Mouse (Mus musculus) brown adipose tissue, adult 24 weeks (tissue): ENCODE results near the gene Tanc1. TPM values are rescaled to one million over a fixed set of nuclear protein-coding genes. Genes with fewer than 3 reads are reported as not detected.

ENCODE experiments used
- H3K27ac ChIP-seq: fragments of 200-500 bp; replicated peaks from 2 replicates; pipeline ENCODE4 v1.5.1; 2012; ENCODE audit warnings: low read depth, mild to moderate bottlenecking, low read length
- H3K4me1 ChIP-seq: fragments of 200-500 bp; 2 replicates; pipeline ENCODE4 v1.6.1; 2012; ENCODE audit warnings: low read length, mixed read lengths; ENCODE audit not compliant: control insufficient read depth, insufficient read depth, insufficient read length
- H3K4me3 ChIP-seq: fragments of 200-500 bp; 2 replicates; pipeline ENCODE4 v1.5.1; 2012; ENCODE audit warnings: low read depth, mild to moderate bottlenecking, low read length, moderate library complexity; ENCODE audit not compliant: insufficient read depth
- polyA plus RNA-seq: library from polyadenylated mRNA; stranded (reverse); fragments of >200 nt; gene quantifications from 2 replicates; pipeline ENCODE4 v1.2.4, GENCODE M21; 2012; ENCODE audit not compliant: missing spikeins, insufficient read depth, insufficient read length

Tanc1 gene
- polyA plus RNA-seq, 1 experiment = 9.7 TPM

DNA sequence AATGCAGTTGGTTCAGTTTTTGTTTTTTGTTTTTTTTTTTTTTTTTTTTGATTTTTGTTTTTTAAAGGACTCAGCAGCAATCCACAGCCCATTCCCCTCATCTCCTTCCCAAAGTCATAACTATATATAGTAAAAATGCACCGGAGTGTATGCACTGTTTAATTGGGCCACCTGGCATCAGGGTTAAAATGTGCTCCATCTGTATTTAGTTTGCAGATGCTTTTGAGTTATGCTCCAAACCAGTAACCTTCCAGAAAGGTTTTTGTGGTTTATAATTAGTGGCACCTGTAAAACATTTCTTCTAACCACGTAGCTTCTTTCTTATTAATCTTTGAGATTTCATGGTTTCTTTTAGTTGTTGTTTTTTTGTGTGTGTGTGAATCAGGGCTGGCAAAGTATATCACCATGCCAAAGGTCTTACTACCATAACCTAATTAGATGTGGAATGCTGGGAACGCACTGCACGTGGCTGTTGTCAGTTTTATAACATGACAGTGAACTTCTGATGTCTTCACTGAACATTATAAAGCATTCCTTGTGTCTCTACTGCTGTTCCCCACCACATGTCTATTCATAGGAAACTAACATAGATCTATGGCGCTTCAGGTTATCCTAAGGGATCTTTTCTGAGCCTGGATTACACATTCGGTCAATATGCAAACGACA lies 86.9 kb downstream of the Tanc1 start:
- Histone ChIP-seq H3K27ac (no peak overlapping the region), H3K4me1 (peaks cover 9% of the 10 kb centered on the region; the same call in 1 of the 2 replicates), H3K4me3 (no peak overlapping the region)

DNA sequence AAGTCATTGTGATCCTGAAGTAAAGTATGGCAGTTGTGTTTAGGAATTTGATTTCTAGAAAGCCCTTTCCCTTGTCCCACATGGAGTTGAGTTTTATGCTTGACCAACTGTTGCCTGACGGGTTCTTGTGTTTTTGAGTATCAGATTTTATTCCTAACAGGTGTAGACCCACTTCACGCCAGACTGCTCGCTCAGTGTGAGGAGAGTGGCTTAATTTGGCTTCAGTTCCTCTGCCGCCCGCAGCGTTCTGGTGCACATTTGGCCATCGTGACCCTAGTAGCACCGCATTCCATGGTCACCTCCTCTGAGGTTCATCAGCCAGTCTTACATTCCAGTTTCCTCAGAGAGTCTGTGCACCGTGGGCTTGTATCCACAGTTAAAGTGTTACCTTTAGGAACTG lies 88.1 kb downstream of the Tanc1 start:
- Histone ChIP-seq H3K4me3 (no peak overlapping the region), H3K4me1 (peaks cover 9% of the 10 kb centered on the region; the same call in 1 of the 2 replicates), H3K27ac (no peak overlapping the region)

DNA sequence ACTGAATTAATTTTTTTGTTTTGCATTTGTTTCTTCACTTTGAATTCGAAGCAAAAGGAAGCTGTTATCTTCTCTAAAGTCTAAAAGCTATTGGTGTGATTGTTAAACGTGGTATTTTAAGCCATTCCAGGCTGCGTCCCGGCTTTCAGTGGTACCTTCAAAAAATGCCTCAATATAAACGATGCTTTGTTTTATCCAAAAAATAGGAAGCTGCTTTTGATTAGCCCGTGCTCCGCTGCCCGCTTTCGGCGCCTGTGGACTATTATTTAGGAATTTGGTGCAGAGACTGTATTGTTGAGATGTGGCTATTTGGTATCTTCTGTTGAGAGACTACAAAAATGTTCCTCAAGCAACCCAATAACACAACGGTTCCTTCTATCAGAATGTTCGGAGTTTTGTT lies 93.4 kb downstream of the Tanc1 start:
- Histone ChIP-seq H3K4me3 (no peak overlapping the region), H3K27ac (no peak overlapping the region), H3K4me1 (peaks cover 13% of the 10 kb centered on the region)

DNA sequence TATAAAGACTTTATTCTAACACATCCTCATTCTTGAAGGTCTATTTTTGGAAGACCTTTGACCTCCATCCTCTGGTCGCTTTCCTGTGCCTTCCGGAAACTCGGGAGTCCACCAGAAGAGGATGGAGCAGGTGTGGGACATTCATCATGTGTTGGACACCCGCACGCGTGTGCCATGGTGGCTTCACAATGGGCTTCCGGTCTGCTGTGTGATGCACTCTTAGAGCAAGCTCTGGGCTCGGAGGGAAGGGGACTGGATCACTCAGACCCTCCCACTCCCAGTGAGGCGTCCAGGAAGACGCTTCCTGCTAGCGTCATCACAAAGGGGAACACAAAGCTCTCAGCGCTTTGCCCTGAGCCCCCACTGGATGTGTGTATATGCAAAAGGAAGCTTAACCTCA lies 95.0 kb downstream of the Tanc1 start:
- no peak overlapping the region for H3K4me3 ChIP-seq
- peak overlapping the region; percentile 51 for H3K27ac ChIP-seq
- peaks cover 13% of the 10 kb centered on the region for H3K4me1 ChIP-seq

DNA sequence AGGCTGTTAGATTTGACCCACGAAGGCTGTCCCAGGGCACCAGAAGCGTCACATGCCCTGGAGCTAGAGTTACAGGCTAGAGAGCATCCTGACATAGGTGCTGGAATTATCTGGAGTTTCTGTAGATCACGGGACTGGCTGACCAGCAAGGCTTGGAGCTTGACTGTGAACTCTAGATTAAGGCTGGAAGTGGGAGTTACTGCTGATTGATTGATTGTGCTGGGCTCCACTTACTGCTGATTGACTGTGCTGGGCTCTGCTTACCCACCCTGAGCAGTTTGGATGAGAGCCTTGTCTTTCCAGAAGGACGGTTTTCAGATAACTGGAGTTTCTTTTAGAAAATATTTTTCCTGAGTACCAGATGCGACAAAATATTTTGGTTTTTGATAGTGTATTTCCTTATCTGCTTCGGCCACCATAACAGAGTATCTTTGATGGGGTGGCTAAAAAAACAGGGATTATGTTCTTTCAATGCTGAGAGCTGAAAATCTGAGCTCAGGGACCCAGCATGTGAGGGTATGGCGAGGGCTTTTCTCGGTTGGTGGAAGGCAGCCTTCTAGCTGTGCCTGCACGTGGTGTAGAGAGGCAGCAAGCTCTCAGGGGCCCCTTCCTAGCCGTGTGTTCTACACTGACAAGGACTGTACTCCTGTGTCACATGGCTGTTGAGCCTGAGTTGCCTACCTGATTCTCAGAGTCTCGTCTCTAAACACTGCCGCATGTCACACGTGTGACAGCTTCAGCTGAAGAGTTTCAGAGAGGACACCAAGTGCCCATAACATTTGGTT lies 96.3 kb downstream of the Tanc1 start:
- Histone ChIP-seq H3K27ac (peak overlapping the region; percentile 62; the same call in 1 of the 2 replicates), H3K4me3 (no peak overlapping the region), H3K4me1 (peaks cover 13% of the 10 kb centered on the region)

DNA sequence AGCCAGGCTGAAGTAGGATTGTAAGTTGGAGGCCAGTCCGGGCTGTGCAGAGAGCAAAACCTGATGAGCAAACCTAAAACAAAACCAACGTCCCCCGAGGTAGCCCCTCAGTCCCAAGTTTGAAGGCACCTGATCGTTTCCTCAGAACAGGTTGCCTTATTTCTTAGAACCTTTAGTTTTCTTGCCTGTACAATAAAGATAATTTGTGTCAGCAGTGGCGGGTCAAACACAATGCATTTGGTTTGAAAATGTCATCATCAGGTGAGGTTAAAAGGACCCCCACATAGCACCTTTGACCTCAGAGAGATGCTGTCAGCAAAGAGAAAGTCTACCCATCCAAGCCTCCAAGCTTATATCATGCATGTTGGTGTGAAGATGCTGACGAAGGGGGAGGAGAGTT lies 98.9 kb downstream of the Tanc1 start:
- Histone ChIP-seq H3K4me1 (peaks cover 19% of the 10 kb centered on the region), H3K4me3 (no peak overlapping the region), H3K27ac (no peak overlapping the region)

DNA sequence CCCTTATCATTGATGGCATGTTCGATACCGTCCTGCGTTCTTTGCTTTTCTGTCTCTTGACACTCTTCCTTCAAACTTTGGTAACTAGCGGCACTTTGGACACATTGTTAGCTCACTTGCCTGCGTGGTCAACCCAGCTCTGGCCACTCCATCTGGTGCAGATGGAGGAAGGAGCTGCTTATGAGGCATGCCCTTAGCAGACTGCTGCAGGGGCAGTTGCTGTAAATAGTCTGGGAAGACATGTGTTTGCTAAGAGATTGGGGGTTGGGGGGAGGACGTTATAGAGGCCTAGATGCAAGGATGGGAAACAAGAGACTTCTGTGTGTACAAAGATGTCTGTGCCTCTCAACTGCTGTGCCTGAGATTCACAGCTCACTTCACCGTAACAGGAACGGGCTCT lies 100.2 kb downstream of the Tanc1 start:
- no peak overlapping the region for H3K27ac ChIP-seq
- H3K4me3 ChIP-seq = no peak overlapping the region
- peaks cover 15% of the 10 kb centered on the region for H3K4me1 ChIP-seq

DNA sequence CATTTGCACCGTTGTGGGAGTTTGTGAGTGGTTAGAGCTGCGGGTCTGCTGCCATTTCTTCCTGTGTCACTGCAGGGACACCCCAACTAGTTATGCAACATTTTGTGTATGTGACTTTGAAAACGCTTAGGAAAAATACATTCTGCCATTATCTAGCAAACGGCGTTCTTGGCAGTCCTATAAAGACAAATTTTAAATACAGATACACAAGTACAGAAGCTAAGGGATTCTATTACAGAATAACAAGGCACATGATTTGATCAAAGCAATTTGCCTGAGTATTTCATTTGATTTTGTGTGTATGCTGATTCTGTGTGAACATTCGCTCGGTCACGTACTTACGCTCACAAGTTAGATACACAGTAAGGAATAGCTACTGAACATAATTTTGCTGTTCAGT lies 100.6 kb downstream of the Tanc1 start:
- H3K4me3 ChIP-seq = no peak overlapping the region
- H3K27ac ChIP-seq = no peak overlapping the region
- peaks cover 15% of the 10 kb centered on the region for H3K4me1 ChIP-seq

DNA sequence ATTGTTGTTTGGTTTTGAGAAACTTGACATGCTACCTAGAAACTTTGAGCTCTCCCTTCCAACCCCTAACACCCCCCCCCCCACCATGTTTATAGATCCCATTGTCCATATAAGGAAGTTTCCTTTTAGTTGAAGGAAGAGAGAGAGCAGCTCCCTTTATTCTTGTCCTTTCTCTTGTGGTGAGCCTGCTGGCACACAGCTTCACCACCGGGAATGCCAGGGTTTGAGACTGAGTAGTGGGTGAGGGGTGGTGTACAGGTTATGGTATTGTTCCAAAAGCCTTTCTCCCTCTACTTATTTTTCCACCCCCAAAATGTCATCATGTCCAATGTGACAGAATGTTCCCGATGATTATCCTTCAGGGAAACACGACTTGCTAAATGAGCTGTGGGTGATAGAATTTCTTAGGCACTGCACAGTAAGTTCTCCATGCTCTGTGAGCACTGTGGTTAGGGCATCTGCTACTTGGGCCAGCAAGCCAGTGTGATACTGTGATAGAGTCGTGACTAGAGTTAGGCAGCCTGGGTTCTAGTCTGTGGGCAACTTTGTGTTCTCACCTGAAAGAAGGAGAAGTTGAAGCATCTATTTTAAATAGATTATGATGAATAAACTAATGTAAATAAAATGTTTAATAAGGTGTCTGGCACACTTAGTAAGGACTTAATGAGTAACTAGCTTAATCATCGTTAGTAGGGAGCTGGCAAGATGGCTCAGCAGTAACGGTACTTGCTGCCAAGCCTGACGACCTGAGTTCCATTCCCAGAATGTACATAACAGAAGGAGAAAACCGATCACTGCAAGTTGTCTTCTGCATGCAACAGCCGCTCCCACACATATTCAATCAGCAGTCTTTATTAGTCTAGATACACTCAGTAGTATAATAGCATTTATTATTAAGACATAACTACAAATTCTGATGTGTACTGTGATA lies 102.0 kb downstream of the Tanc1 start:
- Histone ChIP-seq H3K4me1 (peaks cover 18% of the 10 kb centered on the region), H3K4me3 (no peak overlapping the region), H3K27ac (no peak overlapping the region)

DNA sequence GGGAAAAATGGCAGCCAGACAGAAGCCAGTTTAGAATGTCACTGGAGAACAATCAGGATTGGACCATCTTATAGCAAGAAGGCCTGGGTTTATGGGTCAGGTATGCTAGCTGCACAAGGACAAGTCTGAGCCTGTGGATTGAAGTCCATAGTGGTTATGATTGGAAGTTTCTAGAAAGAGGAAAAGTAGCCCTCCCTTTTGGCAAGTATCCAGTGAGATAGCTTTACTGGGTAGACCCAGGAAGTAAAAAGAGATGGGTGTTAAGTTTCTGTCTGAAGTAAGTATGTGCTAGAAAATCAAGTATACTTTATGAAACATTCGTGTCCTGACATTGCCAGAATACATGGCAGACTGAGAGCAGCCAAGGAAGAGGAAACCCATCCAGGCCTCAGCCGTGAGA lies 103.2 kb downstream of the Tanc1 start:
- peaks cover 20% of the 10 kb centered on the region for H3K4me1 ChIP-seq
- no peak overlapping the region for H3K4me3 ChIP-seq
- no peak overlapping the region for H3K27ac ChIP-seq

DNA sequence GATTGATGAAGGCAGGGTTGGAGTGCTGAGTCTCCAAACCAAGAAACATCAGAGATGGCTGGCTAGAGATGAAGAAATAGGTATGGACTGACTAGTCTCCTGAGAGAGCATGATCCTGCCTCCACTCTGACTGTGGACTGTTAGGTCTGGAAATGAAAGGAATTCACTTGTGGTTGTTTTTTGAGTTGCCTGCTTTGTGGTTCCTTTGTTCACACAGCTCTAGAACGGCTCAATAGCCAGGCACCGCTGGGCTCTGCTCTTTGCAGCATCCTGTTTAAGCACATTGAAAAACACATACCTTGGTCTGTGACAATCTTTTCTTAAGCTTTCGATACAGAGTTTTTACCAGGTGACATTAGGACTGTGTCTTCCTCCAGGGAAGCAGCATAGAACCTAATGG lies 104.6 kb downstream of the Tanc1 start:
- Histone ChIP-seq H3K4me3 (no peak overlapping the region), H3K27ac (no peak overlapping the region), H3K4me1 (peaks cover 26% of the 10 kb centered on the region)

DNA sequence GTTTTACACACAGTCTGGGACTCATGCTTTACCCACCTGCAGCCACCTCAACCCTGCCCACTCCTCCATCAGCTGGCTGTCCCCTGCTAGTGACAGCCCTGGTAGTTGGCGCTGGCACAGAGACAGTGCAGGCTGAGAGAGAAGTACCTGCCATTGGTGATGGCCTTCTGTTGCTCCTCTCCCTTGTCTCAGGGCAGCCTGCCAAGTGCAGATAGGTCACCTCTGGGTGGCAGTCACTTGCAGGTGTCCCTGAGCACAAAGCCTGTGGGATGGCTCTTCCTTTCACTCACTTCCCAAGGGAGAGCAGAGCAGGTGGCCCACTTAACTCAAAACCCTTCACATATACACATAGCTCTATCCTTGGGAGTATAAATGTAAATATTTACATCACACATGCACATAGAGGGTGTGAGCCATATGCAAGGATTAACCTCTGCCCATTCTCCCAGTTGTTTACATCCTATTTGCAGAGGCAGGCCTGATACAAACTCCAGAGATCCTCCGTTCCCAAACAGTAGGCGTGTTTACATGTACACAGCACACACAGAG lies 106.0 kb downstream of the Tanc1 start:
- no peak overlapping the region for H3K4me3 ChIP-seq
- no peak overlapping the region for H3K27ac ChIP-seq
- H3K4me1 ChIP-seq = peaks cover 30% of the 10 kb centered on the region

DNA sequence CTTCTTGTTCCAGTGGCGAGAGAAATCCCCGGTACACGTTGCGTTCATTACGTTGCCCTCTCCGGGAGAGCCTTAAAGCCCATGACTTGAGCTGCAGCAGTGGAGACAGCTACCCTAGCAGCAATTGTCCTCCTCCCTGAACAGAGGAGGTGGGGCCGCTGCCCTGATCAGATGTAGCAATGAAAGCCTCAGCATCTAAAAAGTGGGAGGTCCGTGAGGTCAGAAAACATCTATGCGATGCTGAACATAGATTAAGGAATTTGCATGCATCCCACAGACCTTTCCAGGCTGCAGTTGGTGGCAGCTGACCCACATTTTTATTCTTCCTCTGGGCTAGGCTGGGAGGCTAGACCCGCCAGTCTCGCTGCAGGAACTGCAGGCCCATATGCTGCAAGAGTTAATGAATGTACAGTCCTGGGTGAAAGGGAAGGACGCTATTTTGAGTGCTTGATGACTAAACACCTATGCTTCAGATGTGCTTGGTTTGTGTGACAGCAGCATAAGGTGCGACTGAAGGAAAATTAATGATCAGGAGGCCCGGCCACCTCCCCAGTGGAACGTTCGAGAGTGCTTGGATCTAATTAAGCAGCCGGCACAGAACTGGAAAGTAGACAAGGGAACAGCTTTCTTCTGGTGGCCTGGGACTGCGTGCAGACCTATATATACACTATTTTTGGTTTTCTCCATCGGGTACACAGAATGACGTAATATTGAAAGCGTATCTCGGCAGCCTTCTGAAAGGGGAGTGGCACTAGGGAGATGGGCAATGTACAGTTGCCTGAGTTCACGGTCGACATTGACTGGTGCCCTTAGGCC lies 107.0 kb downstream of the Tanc1 start:
- H3K4me1 ChIP-seq = peaks cover 30% of the 10 kb centered on the region
- H3K4me3 ChIP-seq = no peak overlapping the region
- no peak overlapping the region; the same call in 1 of the 2 replicates for H3K27ac ChIP-seq

DNA sequence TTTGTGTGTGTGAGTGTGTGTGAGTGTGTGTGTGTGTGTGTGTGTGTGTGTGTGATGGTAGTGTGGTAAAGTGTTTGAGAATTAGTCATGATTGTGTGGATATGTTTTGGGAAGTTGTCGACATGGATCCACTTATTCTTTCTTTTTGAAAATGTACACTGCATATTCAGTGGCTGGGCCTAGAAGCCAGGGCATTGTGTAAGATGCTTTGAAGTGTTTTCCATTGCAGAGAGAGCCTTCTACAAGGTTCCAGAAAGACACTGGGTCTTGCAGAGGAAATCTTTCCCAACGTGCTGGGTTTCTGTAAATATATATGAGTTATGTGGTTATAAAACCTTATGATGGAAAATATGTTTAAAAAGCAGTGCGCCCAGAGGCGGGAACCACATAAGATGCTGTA lies 108.0 kb downstream of the Tanc1 start:
- Histone ChIP-seq H3K27ac (peak overlapping the region; percentile 54), H3K4me3 (no peak overlapping the region), H3K4me1 (peaks cover 30% of the 10 kb centered on the region)
